Mouse (Mus musculus): ENCODE data around the gene Gm49776.
A peak's percentile ranks its signal among the peaks of the same experiment; 100 is the strongest.

Gm49776 gene

DNA sequence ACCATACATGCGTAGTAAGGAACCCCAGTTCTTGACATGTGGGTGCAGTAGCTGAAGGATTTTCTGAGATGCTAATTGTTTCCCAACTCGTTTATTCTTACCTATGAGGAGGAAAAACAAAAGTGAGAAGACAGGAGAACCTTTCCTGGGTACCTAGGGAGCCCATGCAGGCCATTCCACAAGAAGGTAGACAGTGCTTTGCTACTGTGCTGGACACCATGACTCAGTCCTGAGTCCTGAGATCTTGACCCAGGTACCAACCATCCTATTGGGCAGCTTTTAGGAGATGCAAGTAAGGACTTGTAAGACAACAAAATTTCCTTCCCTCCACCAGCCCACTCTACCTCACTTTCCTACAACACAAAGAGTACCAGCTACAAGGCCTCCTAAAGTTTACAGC, at the start of gene Gm49776:
Gene Gm49776 (minus strand): TSS at position 101 of the 400 bp plus-strand sequence.
- DNase-seq (ENCODE audit: low read depth): no peak

DNA sequence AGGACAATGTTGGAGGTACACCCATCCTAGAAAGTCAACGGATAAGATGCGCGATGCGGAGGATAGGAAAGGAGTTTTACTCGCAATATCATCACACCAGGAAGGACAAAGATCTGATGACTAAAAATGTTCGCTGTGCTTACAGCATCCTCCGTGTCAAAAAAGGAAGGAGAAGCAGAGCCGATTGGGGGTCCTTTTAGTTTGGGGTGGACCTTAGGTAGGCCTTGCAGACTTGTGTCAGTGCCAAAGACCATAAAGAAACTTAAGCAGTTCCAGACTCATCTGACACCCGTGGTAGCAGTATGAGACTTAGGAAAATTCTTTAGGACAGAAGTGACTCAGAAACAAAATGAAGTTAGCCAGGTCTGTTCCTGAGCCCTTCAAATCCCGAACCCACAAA, 31.5 kb upstream of the Gm49776 start:
- DNase-seq (ENCODE audit: low read depth): peak; percentile 45

DNA sequence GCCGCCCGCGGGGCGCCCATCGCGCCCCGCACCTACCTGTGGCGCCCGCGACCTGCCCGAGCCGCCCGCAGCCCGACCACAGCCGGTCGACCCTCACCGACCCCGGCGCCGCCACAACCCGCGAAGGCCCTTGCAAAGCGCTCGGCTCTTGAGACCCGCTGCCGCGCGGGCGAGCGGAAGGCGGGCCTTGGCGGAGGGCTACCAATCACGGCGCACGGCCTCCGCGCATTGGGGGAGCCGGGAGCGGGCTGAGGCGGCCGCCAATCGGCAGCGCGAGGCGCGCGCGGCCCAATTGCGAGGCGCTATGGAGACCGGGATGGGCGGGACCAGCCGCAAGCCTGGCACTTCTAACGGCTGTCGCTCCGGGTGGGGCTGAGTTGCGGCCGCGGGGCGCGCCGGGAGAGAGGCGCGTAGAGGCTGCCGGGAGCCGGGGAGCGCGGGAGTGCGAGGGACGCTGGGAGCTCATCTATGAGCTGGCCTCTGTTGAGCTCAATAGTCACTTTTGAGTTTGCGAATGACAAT, 31.0 kb upstream of the Gm49776 start, which contains the start of gene Dgcr8:
Gene Dgcr8 (minus strand): TSS at position 180 of the 522 bp plus-strand sequence.
- peak; percentile 95 for DNase-seq (ENCODE audit: low read depth)

GRCm38 (mm10) chr16:18288581-18289061, 30.5 kb upstream of the Gm49776 start:
- peak; percentile 46 for DNase-seq (ENCODE audit: low read depth)

- peak; percentile 60 for DNase-seq (ENCODE audit: low read depth)
These were observed 30.0 kb upstream of the Gm49776 start for GRCm38 (mm10) chr16:18288166-18288565.

GRCm38 (mm10) chr16:18275166-18275565, 17.0 kb upstream of the Gm49776 start:
- no peak for DNase-seq (ENCODE audit: low read depth)

DNA sequence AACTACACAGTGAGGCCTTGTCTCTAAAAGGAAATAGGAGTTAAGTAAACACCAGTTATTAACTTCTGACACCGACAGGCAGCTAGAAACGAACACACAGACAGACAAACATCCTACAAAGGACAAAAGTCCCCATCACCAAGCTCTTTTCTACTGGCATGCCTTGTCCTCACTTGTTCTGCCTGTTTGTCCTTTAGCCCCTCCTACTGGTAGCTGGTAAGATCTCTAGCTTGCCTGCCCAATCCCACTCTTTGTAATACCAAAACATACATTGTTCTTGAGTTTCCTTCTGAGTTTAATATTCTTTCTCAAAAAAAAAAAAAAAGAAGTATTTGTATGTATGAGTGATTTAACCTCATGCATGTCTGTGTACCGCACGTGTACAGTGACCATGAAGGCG, 10.1 kb upstream of the Gm49776 start:
- DNase-seq (ENCODE audit: low read depth): peak; percentile 74

DNA sequence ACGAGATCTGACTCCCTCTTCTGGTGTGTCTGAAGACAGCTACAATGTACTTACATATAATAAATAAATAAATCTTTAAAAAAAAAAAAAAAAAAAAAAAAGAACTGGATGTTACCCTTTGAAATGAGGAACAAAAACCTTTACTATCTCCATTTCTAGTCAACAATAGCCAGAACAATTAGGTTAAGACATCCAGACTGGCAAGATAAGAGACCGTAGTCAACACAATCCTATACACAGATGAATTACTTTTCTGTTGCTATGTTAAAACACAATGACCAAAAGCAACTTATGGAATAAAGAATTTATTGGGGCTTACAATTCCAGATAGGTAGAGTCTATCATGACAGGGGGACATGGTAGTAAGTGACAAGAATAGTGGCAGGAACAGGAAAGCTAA, 6.9 kb upstream of the Gm49776 start:
- no peak for DNase-seq (ENCODE audit: low read depth)

DNA sequence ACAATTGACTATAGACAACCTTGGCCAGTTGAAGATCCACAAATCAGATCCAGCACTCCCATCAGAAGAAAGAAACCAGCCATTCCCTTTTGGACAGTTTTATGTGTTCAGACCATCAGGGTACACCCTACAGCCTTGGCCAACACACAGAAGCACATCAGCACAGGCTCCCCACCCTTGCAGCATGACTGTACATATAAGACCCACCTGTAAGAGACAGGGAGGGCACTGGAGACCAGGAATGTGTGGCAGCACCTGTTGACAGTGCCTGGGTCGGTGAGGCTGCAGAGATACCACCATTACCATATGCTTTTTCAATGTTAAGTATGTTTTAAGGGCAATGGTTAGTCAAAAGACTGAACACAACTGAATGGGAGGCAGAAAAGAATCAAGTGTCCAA, 4.3 kb downstream of the Gm49776 start:
- DNase-seq (ENCODE audit: low read depth): no peak

- DNase-seq (ENCODE audit: low read depth): no peak
These were observed 5.4 kb downstream of the Gm49776 start for GRCm38 (mm10) chr16:18252736-18253135.

GRCm38 (mm10) chr16:18250828-18251790, 7.0 kb downstream of the Gm49776 start:
- no peak for DNase-seq (ENCODE audit: low read depth)

GRCm38 (mm10) chr16:18250231-18250630, 7.9 kb downstream of the Gm49776 start:
- no peak for DNase-seq (ENCODE audit: low read depth)

- peak; percentile 84 for DNase-seq (ENCODE audit: low read depth)
These were observed 8.7 kb downstream of the Gm49776 start for GRCm38 (mm10) chr16:18249364-18249967.

- DNase-seq (ENCODE audit: low read depth): peak; percentile 99
These were observed 9.4 kb downstream of the Gm49776 start, which contains the start of the genes Trmt2a and Ranbp1 for GRCm38 (mm10) chr16:18248433-18249363. Trmt2a (plus strand) TSS chr16:18248679. Ranbp1 (minus strand) TSS chr16:18248732.

DNA sequence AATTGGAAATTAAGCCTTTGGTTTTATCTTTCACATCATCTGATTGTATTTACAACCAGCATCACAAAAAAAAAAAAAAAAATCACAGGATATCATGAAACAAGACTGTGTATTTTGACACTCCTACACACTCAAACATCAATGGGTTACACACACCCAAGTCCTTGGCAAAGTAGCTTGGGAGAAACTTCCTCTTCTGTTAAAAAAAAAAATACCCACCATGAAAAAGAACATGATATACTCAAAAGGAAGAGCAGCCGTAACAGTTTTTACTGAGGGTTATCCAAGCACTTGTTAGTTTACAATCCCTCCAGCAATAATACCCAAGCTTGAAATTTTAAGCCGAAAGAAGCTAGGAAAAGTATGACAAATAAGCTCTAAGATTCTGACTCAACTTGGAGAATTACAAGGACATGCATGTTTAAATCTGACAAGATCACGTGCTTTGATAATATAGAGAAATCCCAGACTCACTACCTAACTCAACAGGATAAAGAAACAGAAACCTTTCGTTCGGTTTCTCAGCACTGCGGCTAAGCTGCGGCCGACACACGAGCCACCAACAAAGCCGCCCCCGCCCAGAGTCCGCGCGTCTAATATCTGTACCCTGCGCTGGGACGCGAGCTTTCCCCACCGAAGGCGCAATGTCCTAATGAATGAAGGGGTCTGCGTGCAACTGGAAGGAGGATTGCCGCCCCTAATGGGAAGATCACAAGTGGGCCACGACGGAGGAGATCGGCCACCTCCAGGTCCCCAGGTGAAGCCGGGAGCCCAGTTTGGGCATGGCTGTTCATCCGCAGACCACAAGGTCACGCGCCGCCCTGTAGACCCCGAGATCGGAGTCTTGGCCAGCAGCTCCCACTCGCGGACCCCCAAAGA, 10.4 kb downstream of the Gm49776 start:
- DNase-seq (ENCODE audit: low read depth): peak; percentile 52

GRCm38 (mm10) chr16:18241581-18241980, 16.5 kb downstream of the Gm49776 start:
- no peak for DNase-seq (ENCODE audit: low read depth)

DNA sequence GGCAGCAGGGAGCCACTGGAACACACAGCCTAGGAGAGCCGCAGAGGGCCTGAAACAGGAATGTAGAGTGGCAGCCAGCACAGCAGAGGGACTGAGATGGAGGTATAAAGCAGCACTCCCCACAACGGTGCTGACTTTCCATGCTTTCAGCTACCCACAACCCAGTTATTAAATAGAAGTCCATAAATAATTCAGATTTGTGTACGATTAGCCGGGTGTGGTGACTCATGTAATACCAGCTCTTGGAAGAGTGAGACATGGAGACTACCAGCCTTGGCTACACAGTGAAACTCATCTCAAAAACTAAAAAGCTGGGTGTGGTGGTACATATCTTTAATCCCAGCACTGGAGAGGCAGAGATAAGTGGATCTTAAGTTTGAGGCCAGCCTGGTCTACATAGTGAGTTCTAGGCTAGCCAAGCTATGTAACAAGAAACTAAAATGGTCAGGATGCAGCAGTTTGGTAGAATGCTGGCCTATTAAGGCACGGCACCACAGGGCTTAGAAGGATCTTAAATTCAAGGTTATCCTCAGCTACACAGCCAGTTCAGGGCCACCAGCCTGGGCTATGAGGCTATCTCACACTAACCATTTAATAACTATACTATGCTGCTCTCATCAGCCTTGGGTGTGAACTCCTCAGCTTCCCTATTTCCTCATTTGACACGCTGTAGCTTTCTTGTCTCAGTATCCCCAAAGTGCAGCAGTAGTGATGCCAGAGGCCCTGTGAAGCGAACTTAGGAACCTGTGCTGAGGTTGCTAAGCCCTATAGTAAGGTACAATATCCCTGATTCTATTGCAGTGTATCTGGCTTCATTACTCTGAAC, 21.2 kb downstream of the Gm49776 start:
- no peak for DNase-seq (ENCODE audit: low read depth)

DNA sequence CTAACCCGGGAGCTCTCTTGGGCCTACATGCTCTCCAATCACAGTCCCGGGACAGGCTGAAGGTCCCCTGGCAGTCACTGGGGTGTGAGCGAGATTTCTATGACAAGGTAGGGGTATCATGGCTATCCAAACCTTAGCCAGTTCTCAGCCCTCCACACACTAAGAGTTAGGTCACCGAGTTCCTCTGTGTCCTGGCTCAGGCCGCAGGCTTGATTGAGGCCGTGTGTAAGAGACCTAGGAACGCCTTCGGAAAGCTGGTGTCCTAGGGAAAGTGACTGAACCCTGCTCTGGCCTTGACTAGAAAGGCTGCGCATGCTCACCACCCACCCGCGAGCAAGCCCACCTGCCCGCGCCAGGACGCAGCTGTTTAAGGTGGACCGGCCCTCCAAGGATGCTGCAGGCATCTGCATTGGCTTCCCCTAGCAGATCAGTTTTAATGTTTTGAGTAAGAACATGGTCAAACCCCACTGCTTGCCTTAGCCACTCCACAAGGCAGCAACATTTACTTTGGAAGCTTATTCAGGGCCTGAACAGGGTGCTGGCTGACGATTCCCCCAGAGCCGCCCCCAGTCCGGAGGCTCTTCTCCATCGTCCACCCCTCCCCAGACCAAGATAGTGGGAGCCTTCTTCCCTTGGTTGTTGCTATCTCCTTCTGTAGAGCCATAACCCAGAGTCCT, 22.6 kb downstream of the Gm49776 start:
- DNase-seq (ENCODE audit: low read depth): no peak

All from 416B (cell line).